Mouse (Mus musculus) midbrain, postnatal 0 days (tissue): ENCODE data around the gene Urod. TPM values are rescaled to one million over a fixed set of nuclear protein-coding genes. Genes with fewer than 3 reads are reported as not detected.
A peak's percentile ranks its signal among the peaks of the same experiment; 100 is the strongest.

Experiments
- ATAC-seq: fragments of 200-750 bp; cut with Nextera tagmentation; 2 replicates; pipeline ENCODE4 v1.8.0; 2017; ENCODE audit warnings: moderate number of reproducible peaks, mild to moderate bottlenecking, moderate TSS enrichment, moderate library complexity; ENCODE audit not compliant: low FRiP score
- DNase-seq: peaks from one replicate; pipeline ENCODE4 v3.0.0-alpha.2; 2015; ENCODE audit warnings: low spot score
- H3K27ac ChIP-seq: fragments of 300-500 bp; sonication (generic); 2 replicates; pipeline ENCODE4 v1.5.1; 2014; ENCODE audit warnings: low read depth, mild to moderate bottlenecking, low read length, mixed read lengths
- H3K27me3 ChIP-seq: fragments of 300-500 bp; sonication (generic); 2 replicates; pipeline ENCODE4 v1.6.1; 2014; ENCODE audit warnings: low read length, control low read depth, mixed read lengths; ENCODE audit not compliant: insufficient read depth
- H3K36me3 ChIP-seq: fragments of 300-500 bp; sonication (generic); 2 replicates; pipeline ENCODE4 v1.6.1; 2014; ENCODE audit warnings: low read length, control low read depth, mixed read lengths; ENCODE audit not compliant: insufficient read depth
- H3K4me1 ChIP-seq: fragments of 300-500 bp; sonication (generic); 2 replicates; pipeline ENCODE4 v1.6.1; 2014; ENCODE audit warnings: mild to moderate bottlenecking, control low read depth, antibody characterized with exemption, low read length, mixed read lengths; ENCODE audit not compliant: insufficient read depth
- H3K4me2 ChIP-seq: fragments of 300-500 bp; sonication (generic); 2 replicates; pipeline ENCODE4 v1.6.1; 2014; ENCODE audit warnings: low read depth, mild to moderate bottlenecking, low read length, mixed read lengths; ENCODE audit not compliant: poor library complexity, severe bottlenecking
- H3K4me3 ChIP-seq: fragments of 300-500 bp; sonication (generic); 2 replicates; pipeline ENCODE4 v1.5.1; 2014; ENCODE audit warnings: low read depth, mild to moderate bottlenecking, low read length, moderate library complexity
- H3K9ac ChIP-seq: fragments of 300-500 bp; sonication (generic); replicated peaks from 2 replicates; pipeline ENCODE4 v1.6.1; 2014; ENCODE audit warnings: mild to moderate bottlenecking, low read length, moderate library complexity, mixed read lengths; ENCODE audit not compliant: poor library complexity, severe bottlenecking
- H3K9me3 ChIP-seq: fragments of 300-500 bp; sonication (generic); 2 replicates; pipeline ENCODE4 v1.6.1; 2016; ENCODE audit warnings: low read length, control low read depth
- CTCF ChIP-seq: IDR thresholded peaks from 2 replicates; pipeline ENCODE4 v1.5.1; 2016; ENCODE audit warnings: antibody characterized with exemption, mild to moderate bottlenecking
- WGBS: fragments of 180-500 bp; shearing (Covaris S2); extraction: QIAGEN DNeasy Blood & Tissue Kit; methylation state at CpG from one replicate; pipeline ENCODE4 v1.1.7; 2014; 5-methylcytosine and 5-hydroxymethylcytosine counted together
- polyA plus RNA-seq: library from polyadenylated mRNA; unstranded; fragments of >200 nt; fragmentation: Nextera tagmentation; extraction: Ambion mirVana; gene quantifications from 2 replicates; pipeline ENCODE4 v1.2.1, GENCODE M21; 2015
- total RNA-seq: library from RNA; depleted of rRNA; stranded (reverse); fragments of >200 nt; gene quantifications from 2 replicates; pipeline ENCODE4 v1.2.3, GENCODE M21; 2014

Urod gene
- total and polyA plus RNA-seq, 2 experiments from 2014 or later, result 36.6 to 50.0 TPM

- Histone ChIP-seq H3K36me3 (peaks cover 15% of the 10 kb centered on the region), H3K4me2 (no peak overlapping the region), H3K27me3 (no peaks in the 10 kb centered on the region), H3K9me3 (no peaks in the 10 kb centered on the region), H3K4me3 (no peak overlapping the region), H3K4me1 (0 out of 2 replicates have a peak, but pooled peaks cover 7% of the 10 kb centered on the region), H3K9ac (no peak overlapping the region), H3K27ac (no peak overlapping the region)
- 98% methylated on average over 4 of the region's 4 CpGs for WGBS
- no peak for ATAC-seq
- TF ChIP-seq CTCF, result no peak
- DNase-seq, result no peak
Observed at GRCm38 (mm10) chr4:117023469-117023868, 29.3 kb upstream of the Urod start.

- Histone ChIP-seq H3K9ac (peak within 1 kb of the TSS; percentile 68), H3K4me3 (peak within 1 kb of the TSS; percentile 62), H3K4me2 (peak within 1 kb of the TSS; percentile 70), H3K4me1 (0 out of 2 replicates have a peak, but pooled peaks cover 7% of the 10 kb centered on the region), H3K9me3 (no peaks in the 10 kb centered on the region), H3K27me3 (no peaks in the 10 kb centered on the region), H3K36me3 (peaks cover 12% of the 10 kb centered on the region), H3K27ac (no peak within 1 kb of the TSS; the same call in 1 of the 2 replicates)
- TF ChIP-seq CTCF, result peak; percentile 43
- WGBS, result under 1% methylated on average over 61 of the region's 61 CpGs
- ATAC-seq (peak; percentile 86), DNase-seq (peak; percentile 96)
Observed at GRCm38 (mm10) chr4:117019206-117020134, 25.3 kb upstream of the Urod start, which contains the start of gene Eif2b3. TSS of gene Eif2b3 (plus strand) at chr4:117019402.

- no peak overlapping the region for H3K4me3 ChIP-seq
- WGBS, result 87% methylated on average over 7 of the region's 7 CpGs
- no peak overlapping the region for H3K4me2 ChIP-seq
- DNase-seq, result no peak
- TF ChIP-seq CTCF, result no peak
- no peaks in the 10 kb centered on the region for H3K9me3 ChIP-seq
- peaks cover 7% of the 10 kb centered on the region for H3K36me3 ChIP-seq
- H3K9ac ChIP-seq, result no peak overlapping the region
- ATAC-seq, result no peak
- no peaks in the 10 kb centered on the region for H3K27me3 ChIP-seq
- H3K27ac ChIP-seq, result no peak overlapping the region
- H3K4me1 ChIP-seq, result 0 out of 2 replicates have a peak, but pooled peaks cover 7% of the 10 kb centered on the region
Observed at GRCm38 (mm10) chr4:117018327-117018726, 24.1 kb upstream of the Urod start.

- Histone ChIP-seq H3K9me3 (no peaks in the 10 kb centered on the region), H3K4me3 (no peak overlapping the region), H3K4me1 (0 out of 2 replicates have a peak, but pooled peaks cover 7% of the 10 kb centered on the region), H3K36me3 (peaks cover 4% of the 10 kb centered on the region), H3K27ac (no peak overlapping the region), H3K4me2 (no peak overlapping the region), H3K27me3 (no peaks in the 10 kb centered on the region), H3K9ac (no peak overlapping the region)
- peak; percentile 49 for TF ChIP-seq CTCF
- DNase-seq (peak; percentile 14), ATAC-seq (no peak)
- WGBS, result 88% methylated on average over 2 of the region's 2 CpGs
Observed at GRCm38 (mm10) chr4:117017738-117018137, 23.5 kb upstream of the Urod start.

GRCm38 (mm10) chr4:117014901-117015415 lies 20.7 kb upstream of the Urod start:
- DNase-seq (no peak), ATAC-seq (no peak)
- H3K9me3 ChIP-seq, result no peaks in the 10 kb centered on the region
- no peaks in the 10 kb centered on the region for H3K27me3 ChIP-seq
- WGBS, result 71% methylated on average over 4 of the region's 4 CpGs
- H3K4me1 ChIP-seq, result 0 out of 2 replicates have a peak, but pooled peaks cover 2% of the 10 kb centered on the region
- no peak overlapping the region for H3K27ac ChIP-seq
- no peak overlapping the region for H3K4me2 ChIP-seq
- no peak overlapping the region for H3K9ac ChIP-seq
- no peaks in the 10 kb centered on the region for H3K36me3 ChIP-seq
- no peak for TF ChIP-seq CTCF
- H3K4me3 ChIP-seq, result no peak overlapping the region

- no peaks in the 10 kb centered on the region for H3K4me1 ChIP-seq
- WGBS, result 82% methylated on average over 6 of the region's 6 CpGs
- ATAC-seq, result no peak
- no peak overlapping the region for H3K27ac ChIP-seq
- no peak overlapping the region for H3K4me3 ChIP-seq
- no peak overlapping the region for H3K9ac ChIP-seq
- no peaks in the 10 kb centered on the region for H3K36me3 ChIP-seq
- TF ChIP-seq CTCF, result no peak
- no peaks in the 10 kb centered on the region for H3K9me3 ChIP-seq
- DNase-seq, result no peak
- H3K4me2 ChIP-seq, result no peak overlapping the region
- H3K27me3 ChIP-seq, result no peaks in the 10 kb centered on the region
Observed at GRCm38 (mm10) chr4:117013596-117013995, 19.4 kb upstream of the Urod start.
